Mouse (Mus musculus) gastrocnemius, postnatal 25 days (tissue): ENCODE data around the gene Dpp7. TPM values are rescaled to one million over a fixed set of nuclear protein-coding genes. Genes with fewer than 3 reads are reported as not detected.

Experiments used
- DNase-seq: peaks from one replicate; pipeline ENCODE4 v3.0.0; 2022
- total RNA-seq, 2 experiments: library from RNA; stranded (reverse); gene quantifications; 1 replicate in 1 of 2; 2 replicates in 1 of 2; pipeline ENCODE4 v1.2.3; 2021

Dpp7 gene
- total RNA-seq, 2 experiments from 2014 or later = 10.1 to 10.4 TPM

DNA sequence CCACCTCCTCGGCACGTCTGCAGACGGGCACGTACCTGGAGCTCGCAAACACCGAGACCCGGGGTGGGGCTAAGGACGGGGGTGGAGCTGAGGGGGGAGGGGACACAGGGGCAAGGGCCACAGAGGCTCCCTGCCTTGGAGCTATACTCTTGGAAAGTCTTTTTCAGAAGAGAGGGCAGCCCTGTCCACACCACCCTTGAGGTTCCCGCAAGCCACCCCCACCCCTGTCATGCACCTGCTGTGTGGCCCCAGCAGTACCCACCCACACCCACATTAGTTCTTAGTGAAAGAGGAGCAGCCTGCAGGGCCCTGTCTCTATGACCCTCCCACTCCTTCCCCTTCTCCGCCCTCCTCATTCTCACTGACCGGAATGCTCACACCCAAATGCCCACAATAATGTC lies 44.7 kb downstream of the Dpp7 start:
- no peak for DNase-seq

DNA sequence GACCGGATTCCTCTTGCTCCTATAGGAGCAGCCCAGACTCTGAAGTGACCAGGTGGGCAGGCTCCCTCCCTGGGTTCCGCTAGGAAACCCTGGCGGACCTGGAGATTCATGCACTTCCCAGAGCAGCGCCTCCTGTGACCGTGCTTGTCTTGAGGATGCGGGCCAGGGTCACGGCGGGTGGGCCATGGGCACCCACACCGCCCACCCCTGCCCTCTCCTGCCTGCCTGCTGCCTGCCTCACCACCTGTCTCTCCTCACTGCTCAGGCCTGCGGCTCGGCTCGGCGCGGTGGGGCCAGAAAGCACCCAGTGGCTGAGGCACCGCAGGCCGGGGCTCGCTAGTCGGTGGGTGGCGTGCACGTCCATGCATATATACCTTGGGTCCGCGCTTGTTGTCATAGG lies 45.2 kb downstream of the Dpp7 start:
- DNase-seq = no peak

DNA sequence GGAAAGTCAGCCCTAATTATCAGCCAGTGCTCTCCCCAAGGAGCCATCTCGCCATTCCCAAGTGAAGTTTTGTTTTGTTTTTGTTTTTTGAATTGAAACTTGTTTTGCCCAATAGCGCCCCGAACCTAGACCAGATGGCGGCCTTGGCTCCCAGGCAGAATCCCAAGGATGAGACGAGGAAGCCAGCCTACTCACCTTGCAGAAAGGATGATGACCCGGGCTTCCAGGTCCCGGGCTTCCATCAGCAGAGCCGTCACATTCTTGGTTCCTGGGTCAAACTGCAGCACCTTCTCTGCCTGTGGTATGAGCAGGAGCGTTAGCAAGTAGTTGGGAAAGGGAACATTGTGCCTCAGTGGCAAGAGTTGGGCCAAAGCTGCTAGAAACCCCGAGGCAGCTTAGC lies 46.0 kb downstream of the Dpp7 start:
- DNase-seq = no peak

DNA sequence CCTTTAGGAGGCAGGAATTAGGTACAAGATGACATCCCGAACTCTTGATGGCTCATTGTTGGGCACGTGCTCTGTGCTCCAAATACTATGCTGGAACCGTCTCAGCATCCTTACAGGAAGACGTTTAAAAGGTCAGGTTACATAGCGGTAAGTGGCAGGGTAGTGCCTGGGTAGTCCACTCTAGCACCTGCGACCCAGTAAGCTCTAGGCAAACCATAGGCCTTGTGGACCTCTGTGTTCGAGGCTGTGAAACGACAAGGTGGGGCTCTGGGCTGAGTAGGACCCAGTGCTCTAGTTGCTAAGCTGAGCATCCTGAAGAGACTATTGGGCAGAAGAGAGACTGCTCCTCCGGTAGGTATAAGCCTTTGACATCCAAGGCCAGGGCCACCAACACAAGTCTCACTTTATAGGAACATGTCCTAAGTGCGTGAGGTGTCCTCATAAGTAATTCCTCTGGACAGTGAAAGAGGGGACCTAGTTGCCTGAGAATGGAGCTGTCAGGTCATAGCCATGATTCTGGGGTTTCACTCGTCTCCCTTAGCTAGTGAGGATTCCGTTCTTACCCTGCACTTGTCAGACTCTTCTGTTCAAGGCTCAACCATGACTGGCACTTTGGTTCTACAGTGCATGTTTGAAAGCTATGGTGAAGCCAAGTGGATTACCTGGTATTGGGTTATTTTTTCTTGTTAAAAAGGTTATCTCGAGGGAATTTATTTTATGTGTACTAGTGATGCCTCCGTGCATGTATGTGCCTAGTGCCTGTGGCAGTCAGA lies 50.4 kb downstream of the Dpp7 start:
- DNase-seq = no peak

DNA sequence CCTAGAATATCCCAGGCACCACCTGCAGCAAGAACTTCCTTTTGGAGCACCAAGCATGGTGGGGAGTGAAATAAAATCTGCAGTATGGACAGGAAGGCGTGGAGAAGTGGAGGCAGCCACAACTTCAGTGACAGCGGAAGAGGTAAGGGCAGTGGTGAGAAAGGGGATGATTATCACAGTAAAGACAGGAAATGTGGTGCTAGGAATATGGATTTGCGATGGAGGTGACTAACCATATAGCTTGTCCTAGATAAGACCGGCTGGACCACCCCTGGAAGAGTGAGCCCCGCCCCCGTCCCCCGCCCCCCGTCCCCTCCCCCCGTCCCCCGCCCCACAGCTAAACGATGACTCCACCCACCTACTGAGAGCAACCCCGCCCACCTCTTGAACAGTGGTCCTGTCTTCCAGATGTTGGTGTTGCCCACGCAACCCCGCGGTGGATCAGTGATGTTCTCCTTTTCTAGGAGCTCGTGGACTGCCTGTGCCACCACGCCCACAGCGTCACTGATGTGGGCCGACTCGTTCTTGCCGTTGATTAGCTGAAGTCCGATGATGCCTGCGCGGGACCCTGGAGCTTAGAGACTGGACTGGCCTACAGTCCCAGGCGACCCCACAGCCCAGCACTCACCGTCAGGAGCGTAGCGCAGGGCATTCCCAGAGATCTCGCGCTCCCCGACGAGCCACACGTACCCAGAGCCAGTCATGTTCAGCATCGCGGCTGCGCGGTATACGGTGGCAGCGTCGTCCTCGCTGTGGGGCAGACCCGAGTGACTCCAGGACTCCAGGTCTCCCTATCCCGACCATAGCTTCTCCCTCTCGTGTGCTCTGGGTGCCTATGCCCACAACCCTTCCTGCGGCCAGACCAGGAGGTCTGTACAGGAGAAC lies 51.3 kb downstream of the Dpp7 start:
- DNase-seq = no peak

DNA sequence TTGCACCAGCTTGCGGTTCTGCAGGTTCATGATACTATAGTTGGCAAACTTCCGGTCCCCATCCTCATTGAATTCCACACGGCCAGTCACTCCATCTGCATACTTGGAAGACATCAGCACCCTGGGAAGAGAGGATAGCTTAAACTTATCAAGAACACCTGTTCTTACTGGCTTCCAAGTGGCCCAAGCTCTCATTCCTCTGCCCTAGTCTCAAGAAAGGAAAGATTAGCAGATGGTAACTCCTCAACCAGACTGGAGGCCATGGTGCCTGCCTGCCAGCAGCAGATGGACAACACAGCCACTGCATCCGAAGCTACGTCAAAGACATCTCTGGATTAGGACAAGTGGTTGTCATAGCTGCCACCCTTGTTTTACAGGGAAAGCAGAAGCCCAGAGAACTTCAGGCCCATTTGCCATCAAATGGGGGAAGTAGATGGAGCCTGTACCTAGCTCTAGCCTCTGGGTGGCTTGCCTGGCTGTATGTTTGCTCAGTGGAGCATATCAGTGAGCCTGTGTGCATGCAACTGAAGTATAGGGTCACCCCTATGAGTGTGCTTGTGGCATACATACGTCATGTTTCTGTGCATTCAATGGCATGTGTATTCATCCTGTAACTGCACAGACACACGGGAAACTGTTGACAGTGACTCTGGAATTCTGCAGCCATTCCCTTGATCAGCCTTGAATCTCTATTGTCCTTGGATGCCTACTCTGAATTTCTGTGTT lies 52.1 kb downstream of the Dpp7 start:
- DNase-seq = no peak

DNA sequence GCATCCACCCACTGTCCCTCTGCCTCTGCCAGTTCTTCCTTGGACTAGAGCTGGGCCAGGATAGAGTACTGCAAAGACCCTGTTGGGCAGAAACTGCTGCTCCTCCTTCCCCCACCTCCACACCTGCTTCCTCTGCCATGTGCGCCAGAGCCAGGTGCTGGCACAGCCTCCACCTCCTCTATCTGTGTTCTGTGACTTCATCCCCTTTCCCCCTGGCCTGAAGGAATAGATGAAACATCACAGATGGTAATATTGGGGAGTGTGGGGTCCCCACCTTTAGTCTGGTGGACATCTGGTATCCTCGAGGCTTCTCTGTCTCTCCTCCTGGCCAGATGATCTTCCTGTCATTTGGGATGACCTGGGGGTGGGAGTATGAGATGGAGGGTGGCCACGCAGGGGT lies 52.7 kb downstream of the Dpp7 start:
- no peak for DNase-seq

Other genes starting within 250 kb of the Dpp7 start
- gene Nrarp, start 175.6 kb downstream of the Dpp7 start, total RNA-seq = 1 to 10 TPM; 3.6 to 6.7 TPM
- gene Tor4a, start 159.5 kb downstream of the Dpp7 start, total RNA-seq = 1 to 10 TPM; 1.1 to 1.3 TPM
- 10 to 100 TPM; 20.5 to 22.3 TPM for gene Nelfb, start 144.9 kb downstream of the Dpp7 start, total RNA-seq
- gene Stpg3, start 141.7 kb downstream of the Dpp7 start, total RNA-seq = not detected
- not detected for gene Fam166a, start 137.6 kb downstream of the Dpp7 start, total RNA-seq
- gene Tubb4b, start 131.7 kb downstream of the Dpp7 start, total RNA-seq = 100 to 1,000 TPM; 167 to 293 TPM
- gene Slc34a3, start 122.0 kb downstream of the Dpp7 start, total RNA-seq = not detected
- gene Rnf224, start 119.6 kb downstream of the Dpp7 start, total RNA-seq = not detected
- gene Rnf208, start 114.1 kb downstream of the Dpp7 start, total RNA-seq = under 1 TPM; 0.56 to 0.75 TPM
- gene Cysrt1, start 113.9 kb downstream of the Dpp7 start, total RNA-seq = not detected
- under 1 TPM; 0.82 to 0.99 TPM for gene AL732309.1, start 109.5 kb downstream of the Dpp7 start, total RNA-seq
- 10 to 100 TPM; 10.3 to 11.3 TPM for gene Tmem203, start 100.9 kb downstream of the Dpp7 start, total RNA-seq
- gene Tprn, start 93.7 kb downstream of the Dpp7 start, total RNA-seq = 1 to 10 TPM; 2.1 to 2.9 TPM
- gene Ssna1, start 83.9 kb downstream of the Dpp7 start, total RNA-seq = 10 to 100 TPM; 31.6 to 33.0 TPM
- gene Anapc2, start 83.9 kb downstream of the Dpp7 start, total RNA-seq = 10 to 100 TPM; 27.0 to 27.3 TPM
- gene Tmem210, start 68.2 kb downstream of the Dpp7 start, total RNA-seq = not detected
- not detected for gene Lrrc26, start 66.4 kb downstream of the Dpp7 start, total RNA-seq
- under 1 TPM in 1 of 2 experiments, not detected in 1; 0.08 TPM for gene Grin1, start 37.2 kb downstream of the Dpp7 start, total RNA-seq
- 10 to 100 TPM; 11.9 to 15.4 TPM for gene Man1b1, start 24.0 kb downstream of the Dpp7 start, total RNA-seq
- 1 to 10 TPM; 2.8 to 4.6 TPM for gene Uap1l1, start 9.3 kb upstream of the Dpp7 start, total RNA-seq
- gene Sapcd2, start 16.0 kb upstream of the Dpp7 start, total RNA-seq = under 1 TPM; 0.19 to 0.33 TPM
- 1 to 10 TPM; 9.1 to 9.4 TPM for gene Entpd2, start 39.5 kb upstream of the Dpp7 start, total RNA-seq
- gene Npdc1, start 43.0 kb upstream of the Dpp7 start, total RNA-seq = 10 to 100 TPM; 15.0 to 25.1 TPM
- not detected for gene Fut7, start 66.9 kb upstream of the Dpp7 start, total RNA-seq
- gene Abca2, start 72.3 kb upstream of the Dpp7 start, total RNA-seq = 10 to 100 TPM; 12.5 to 16.2 TPM
- gene Clic3, start 100.5 kb upstream of the Dpp7 start, total RNA-seq = under 1 TPM; 0.35 to 0.64 TPM
- 10 to 100 TPM; 13.7 to 16.2 TPM for gene Paxx, start 104.7 kb upstream of the Dpp7 start, total RNA-seq
- gene Ptgds, start 113.7 kb upstream of the Dpp7 start, total RNA-seq = not detected
- not detected for gene Lcn12, start 137.6 kb upstream of the Dpp7 start, total RNA-seq
- gene Fbxw5, start 144.4 kb upstream of the Dpp7 start, total RNA-seq = 10 to 100 TPM; 77.2 to 77.4 TPM
- gene C8g, start 145.4 kb upstream of the Dpp7 start, total RNA-seq = 1 to 10 TPM in 1 of 2 experiments, under 1 TPM in 1; 0.86 to 1.3 TPM
- 10 to 100 TPM; 10.5 to 10.9 TPM for gene Traf2, start 190.6 kb upstream of the Dpp7 start, total RNA-seq
- 100 to 1,000 TPM; 142 to 162 TPM for gene Edf1, start 201.5 kb upstream of the Dpp7 start, total RNA-seq
- 1 to 10 TPM; 1.7 to 3.2 TPM for gene Mamdc4, start 218.5 kb upstream of the Dpp7 start, total RNA-seq
- 10 to 100 TPM; 50.1 to 53.7 TPM for gene Phpt1, start 218.9 kb upstream of the Dpp7 start, total RNA-seq
- gene Ajm1, start 225.4 kb upstream of the Dpp7 start, total RNA-seq = not detected